14 mouse cellular contexts compared by ENCODE assay signal in genomic region chr3:87984094-87984493, GRCm38 (mm10). TPM values are rescaled to one million over a fixed set of nuclear protein-coding genes. Genes with fewer than 3 reads are reported as not detected.
DNase-seq lines count a peak whose midpoint lies in the region; ATAC-seq lines count a peak whose summit lies in the region.
"Had no signal": no experiment of that assay in that cellular context is flagged by ENCODE, and none has a peak within 500 bp of the region (broad histone marks: within the 10 kb centered on the region; RNA-seq: fewer than 3 reads in every experiment).

No protein-coding gene starts in this region.

- no peak overlapping the region for H3K9ac ChIP-seq in liver, embryonic 15.5 days
- no peak overlapping the region for H3K9ac ChIP-seq in embryonic facial prominence, embryonic 12.5 days
- no peak overlapping the region for H3K9ac ChIP-seq in limb, embryonic 15.5 days

- H3K27me3 ChIP-seq in heart, embryonic 10.5 days (ENCODE audit: insufficient read depth, poor library complexity, severe bottlenecking), result peaks cover 9% of the 10 kb centered on the region
- H3K27me3 ChIP-seq in liver, embryonic 15.5 days, result peaks cover 46% of the 10 kb centered on the region
- H3K27me3 ChIP-seq in embryonic facial prominence, embryonic 12.5 days, result peaks cover 10% of the 10 kb centered on the region
- H3K27me3 ChIP-seq in limb, embryonic 15.5 days, result peaks cover 16% of the 10 kb centered on the region

- no peak overlapping the region for H3K4me3 ChIP-seq in heart, embryonic 10.5 days
- no peak overlapping the region for H3K4me3 ChIP-seq in liver, embryonic 15.5 days (replicated peaks)
- H3K4me3 ChIP-seq in embryonic facial prominence, embryonic 12.5 days, result no peak overlapping the region
- no peak overlapping the region for H3K4me3 ChIP-seq in limb, embryonic 15.5 days
- H3K4me3 ChIP-seq: erythroblast, embryonic 14.5 days had no signal

- no peak for ATAC-seq in liver, embryonic 15.5 days (ENCODE audit: insufficient read depth)
- no peak for ATAC-seq in embryonic facial prominence, embryonic 12.5 days (ENCODE audit: insufficient number of reproducible peaks, insufficient read depth, low FRiP score, low TSS enrichment)
- no peak for ATAC-seq in limb, embryonic 15.5 days (ENCODE audit: insufficient number of reproducible peaks, low FRiP score, low TSS enrichment, low read depth)
- ATAC-seq: CD4-positive, CD25-positive, alpha-beta regulatory T cell, adult 4 months had no signal

- H3K36me3 ChIP-seq in heart, embryonic 10.5 days, result no peaks in the 10 kb centered on the region
- H3K36me3 ChIP-seq in liver, embryonic 15.5 days (replicated peaks), result no peaks in the 10 kb centered on the region
- H3K36me3 ChIP-seq in embryonic facial prominence, embryonic 12.5 days, result no peaks in the 10 kb centered on the region
- no peaks in the 10 kb centered on the region for H3K36me3 ChIP-seq in limb, embryonic 15.5 days

- H3K9me3 ChIP-seq in heart, embryonic 10.5 days, result no peaks in the 10 kb centered on the region; the same call in 1 of the 2 replicates
- no peaks in the 10 kb centered on the region for H3K9me3 ChIP-seq in liver, embryonic 15.5 days (replicated peaks)
- H3K9me3 ChIP-seq in embryonic facial prominence, embryonic 12.5 days, result no peaks in the 10 kb centered on the region
- H3K9me3 ChIP-seq in limb, embryonic 15.5 days, result no peaks in the 10 kb centered on the region

- DNase-seq in heart, embryonic 10.5 days (ENCODE audit: low spot score), result no peak
- no peak for DNase-seq in heart, adult 18-20 months
- DNase-seq in liver, result no peak
- DNase-seq in spleen, postnatal 4 days (ENCODE audit: low spot score in 2 of 2), result no peak
- DNase-seq in gastrocnemius, adult 8-10 months (ENCODE audit: low spot score in 2 of 2), result no peak
- DNase-seq: cerebellum, adult 9-11 months; gastrocnemius, postnatal 25 days; kidney, postnatal 14 days; right cerebral cortex, postnatal 25 days had no signal

- H3K4me1 ChIP-seq in heart, embryonic 10.5 days, result peaks cover 97% of the 10 kb centered on the region
- H3K4me1 ChIP-seq in liver, embryonic 15.5 days (replicated peaks), result peaks cover 53% of the 10 kb centered on the region
- H3K4me1 ChIP-seq in embryonic facial prominence, embryonic 12.5 days, result peaks cover 72% of the 10 kb centered on the region
- peaks cover 68% of the 10 kb centered on the region for H3K4me1 ChIP-seq in limb, embryonic 15.5 days

- peak overlapping the region; percentile 93 for H3K27ac ChIP-seq in heart, embryonic 10.5 days
- peak overlapping the region; percentile 72; the same call in 1 of the 2 replicates for H3K27ac ChIP-seq in liver, embryonic 15.5 days (replicated peaks)
- H3K27ac ChIP-seq in embryonic facial prominence, embryonic 12.5 days, result peak overlapping the region; percentile 82; the same call in 1 of the 2 replicates
- peak overlapping the region; percentile 84; the same call in 1 of the 2 replicates for H3K27ac ChIP-seq in limb, embryonic 15.5 days

- WGBS in heart, embryonic 10.5 days, result 35% methylated on average over 3 of the region's 3 CpGs
- 38% methylated on average over 3 of the region's 3 CpGs for WGBS in liver, embryonic 15.5 days (ENCODE audit: insufficient replicate concordance)
- WGBS in embryonic facial prominence, embryonic 12.5 days, result 50% methylated on average over 3 of the region's 3 CpGs
- 41% methylated on average over 3 of the region's 3 CpGs for WGBS in limb, embryonic 15.5 days

- no peak overlapping the region for H3K4me2 ChIP-seq in liver, embryonic 15.5 days
- no peak overlapping the region; the same call in 1 of the 2 replicates for H3K4me2 ChIP-seq in embryonic facial prominence, embryonic 12.5 days (replicated peaks)
- no peak overlapping the region for H3K4me2 ChIP-seq in limb, embryonic 15.5 days

RNA-seq across cellular contexts. Expression of gene Nes, which starts 13.2 kb away (rescaled TPM):
- polyA plus RNA-seq in heart, embryonic 10.5 days (2016; fragmentation: Nextera tagmentation; extraction: Ambion mirVana), result 25.0 and 28.8 TPM in 2 replicates
- 10 to 100 TPM; 12.5 to 24.8 TPM for total RNA-seq in heart, adult 18-20 months (2021)
- 2.2 and 2.3 TPM in 2 replicates for polyA plus RNA-seq in liver, embryonic 15.5 days (2015; fragmentation: Nextera tagmentation; extraction: Ambion mirVana)
- 40.0 and 42.0 TPM in 2 replicates for polyA plus RNA-seq in embryonic facial prominence, embryonic 12.5 days (2016; fragmentation: Nextera tagmentation; extraction: Ambion mirVana)
- 26.6 and 37.2 TPM in 2 replicates for polyA plus RNA-seq in limb, embryonic 15.5 days (2015; fragmentation: Nextera tagmentation; extraction: Ambion mirVana)
- 10 to 100 TPM in 2 of 4 experiments, 1 to 10 TPM in 2; 8.7 to 18.0 (median 12.0) TPM for total RNA-seq in gastrocnemius, adult 8-10 months (2022)
- polyA plus RNA-seq: CD4-positive, CD25-positive, alpha-beta regulatory T cell, adult 4 months; erythroblast, embryonic 14.5 days had no signal

RNA-seq across cellular contexts. Expression of gene Bcan, which starts 15.9 kb away (rescaled TPM):
- 0.05 TPM in 1 of 2 replicates, not detected in the other for polyA plus RNA-seq in heart, embryonic 10.5 days (2016; fragmentation: Nextera tagmentation; extraction: Ambion mirVana)
- under 1 TPM in 1 of 2 experiments, not detected in 1; 0.32 TPM for total RNA-seq in heart, adult 18-20 months (2021)
- 0.10 TPM in 1 of 2 replicates, not detected in the other for polyA plus RNA-seq in liver, embryonic 15.5 days (2015; fragmentation: Nextera tagmentation; extraction: Ambion mirVana)
- 0.15 and 0.39 TPM in 2 replicates for polyA plus RNA-seq in embryonic facial prominence, embryonic 12.5 days (2016; fragmentation: Nextera tagmentation; extraction: Ambion mirVana)
- 0.72 and 1.1 TPM in 2 replicates for polyA plus RNA-seq in limb, embryonic 15.5 days (2015; fragmentation: Nextera tagmentation; extraction: Ambion mirVana)
- total RNA-seq in gastrocnemius, adult 8-10 months (2022), result under 1 TPM in 1 of 4 experiments, not detected in 3; 0.15 TPM
- total RNA-seq: gastrocnemius, postnatal 25 days had no signal
- polyA plus RNA-seq: CD4-positive, CD25-positive, alpha-beta regulatory T cell, adult 4 months; erythroblast, embryonic 14.5 days had no signal

RNA-seq across cellular contexts. Expression of gene Crabp2, which starts 35.6 kb away (rescaled TPM):
- 35.8 and 126 TPM in 2 replicates for polyA plus RNA-seq in heart, embryonic 10.5 days (2016; fragmentation: Nextera tagmentation; extraction: Ambion mirVana)
- total RNA-seq in heart, adult 18-20 months (2021), result not detected
- 0.31 and 0.75 TPM in 2 replicates for polyA plus RNA-seq in liver, embryonic 15.5 days (2015; fragmentation: Nextera tagmentation; extraction: Ambion mirVana)
- polyA plus RNA-seq in embryonic facial prominence, embryonic 12.5 days (2016; fragmentation: Nextera tagmentation; extraction: Ambion mirVana), result 467 and 481 TPM in 2 replicates
- 249 and 274 TPM in 2 replicates for polyA plus RNA-seq in limb, embryonic 15.5 days (2015; fragmentation: Nextera tagmentation; extraction: Ambion mirVana)
- not detected for total RNA-seq in gastrocnemius, adult 8-10 months (2022)
- polyA plus RNA-seq: CD4-positive, CD25-positive, alpha-beta regulatory T cell, adult 4 months; erythroblast, embryonic 14.5 days had no signal

RNA-seq across cellular contexts. Expression of gene Hapln2, which starts 43.3 kb away (rescaled TPM):
- 0.07 and 0.08 TPM in 2 replicates for polyA plus RNA-seq in heart, embryonic 10.5 days (2016; fragmentation: Nextera tagmentation; extraction: Ambion mirVana)
- not detected for total RNA-seq in heart, adult 18-20 months (2021)
- polyA plus RNA-seq in liver, embryonic 15.5 days (2015; fragmentation: Nextera tagmentation; extraction: Ambion mirVana), result not detected in 2 replicates
- polyA plus RNA-seq in embryonic facial prominence, embryonic 12.5 days (2016; fragmentation: Nextera tagmentation; extraction: Ambion mirVana), result 0.09 and 0.34 TPM in 2 replicates
- polyA plus RNA-seq in limb, embryonic 15.5 days (2015; fragmentation: Nextera tagmentation; extraction: Ambion mirVana), result not detected in 2 replicates
- total RNA-seq in gastrocnemius, adult 8-10 months (2022), result under 1 TPM in 1 of 4 experiments, not detected in 3; 0.11 TPM
- total RNA-seq: gastrocnemius, postnatal 25 days had no signal
- polyA plus RNA-seq: erythroblast, embryonic 14.5 days had no signal

RNA-seq across cellular contexts. Expression of gene Rrnad1, which starts 53.6 kb away (rescaled TPM):
- 16.8 and 21.0 TPM in 2 replicates for polyA plus RNA-seq in heart, embryonic 10.5 days (2016; fragmentation: Nextera tagmentation; extraction: Ambion mirVana)
- total RNA-seq in heart, adult 18-20 months (2021), result 1 to 10 TPM; 4.8 to 5.1 TPM
- polyA plus RNA-seq in liver, embryonic 15.5 days (2015; fragmentation: Nextera tagmentation; extraction: Ambion mirVana), result 5.6 and 6.3 TPM in 2 replicates
- polyA plus RNA-seq in embryonic facial prominence, embryonic 12.5 days (2016; fragmentation: Nextera tagmentation; extraction: Ambion mirVana), result 23.2 and 23.8 TPM in 2 replicates
- polyA plus RNA-seq in limb, embryonic 15.5 days (2015; fragmentation: Nextera tagmentation; extraction: Ambion mirVana), result 18.4 and 18.5 TPM in 2 replicates
- 1 to 10 TPM; 2.4 to 4.1 (median 3.5) TPM for total RNA-seq in gastrocnemius, adult 8-10 months (2022)

Comparison
In these comparisons a context has a peak if more than half of its experiments do, and no peak if none do; other contexts are left out.
1. RNA of gene Crabp2, which starts 35.6 kb away (polyA plus RNA-seq): 467 to 481 TPM in embryonic facial prominence, embryonic 12.5 days, 249 to 274 TPM in limb, embryonic 15.5 days and 35.8 to 126 TPM in heart, embryonic 10.5 days; 0.31 to 0.75 TPM in liver, embryonic 15.5 days; every median in the first group is over 10 times any median in the second.
2. Peak in every context shown above with its lines, with median percentiles within 50 percentile points of each other: H3K27ac ChIP-seq.